ENCODE assay signal across 12 mouse cellular contexts in the genomic region with DNA sequence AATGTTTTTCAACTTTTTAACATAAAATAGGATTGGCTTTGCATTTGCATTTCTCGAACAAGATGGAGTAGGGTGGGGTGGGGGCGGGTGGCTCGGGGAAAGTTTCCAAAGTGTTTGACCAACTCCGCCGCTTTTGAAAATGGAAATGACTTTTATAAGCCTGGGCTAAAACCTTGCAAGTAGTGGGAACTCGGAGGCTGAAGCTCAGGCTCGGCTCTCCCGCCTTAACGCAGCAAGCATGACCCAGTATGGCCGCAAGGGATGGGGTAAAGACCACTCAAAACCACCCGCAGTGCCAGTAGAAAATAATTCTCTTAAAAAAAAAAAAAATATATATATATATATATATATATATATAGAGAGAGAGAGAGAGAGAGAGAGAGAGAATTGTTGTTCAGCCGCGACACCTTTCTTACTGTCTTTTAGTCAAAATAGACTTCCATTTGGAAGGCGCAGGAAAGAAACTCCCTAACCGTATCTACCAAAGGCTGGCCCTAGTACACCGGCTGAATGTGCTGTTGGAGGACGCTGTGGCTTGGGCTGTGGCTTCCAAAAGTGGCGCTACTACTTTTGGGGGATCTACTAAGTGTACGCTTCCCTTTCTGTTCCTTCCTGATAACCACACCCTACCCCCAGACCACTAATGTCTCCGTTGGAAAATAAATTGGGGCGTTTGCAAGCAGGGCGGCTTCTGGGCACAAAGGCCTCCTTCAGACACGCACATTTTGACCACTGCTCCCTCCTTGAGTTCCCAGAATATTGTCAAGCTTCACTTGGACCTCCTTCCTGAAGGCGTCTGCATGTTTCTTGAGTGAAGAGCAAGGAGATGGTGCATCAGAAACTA.
A peak's percentile ranks its signal among the peaks of the same experiment; 100 is the strongest.
DNase-seq lines count a peak whose midpoint lies in the region; ATAC-seq and TF ChIP-seq lines count a peak whose summit lies in the region.
"Had no signal": no experiment of that assay in that cellular context is flagged by ENCODE, and none has a peak within 500 bp of the region (broad histone marks: within the 10 kb centered on the region; RNA-seq: fewer than 3 reads in every experiment).

No protein-coding gene starts in this region.

- peak overlapping the region; percentile 26 to 33 for H3K4me3 ChIP-seq in heart, embryonic 14.5 days (ENCODE audit: control insufficient read depth in 1 of 2, insufficient read depth in 1 of 2, low read depth in 1 of 2, low read length in 2 of 2)
- H3K4me3 ChIP-seq in hindbrain, embryonic 16.5 days (ENCODE audit: low read length) = no peak overlapping the region
- no peak overlapping the region for H3K4me3 ChIP-seq in midbrain, embryonic 16.5 days (ENCODE audit: low read depth, low read length)
- no peak overlapping the region for H3K4me3 ChIP-seq in left cerebral cortex, adult 2 months

- peaks cover 0 to 3% of the 10 kb centered on the region in 2 experiments; a peak in 2 of 4 replicates for H3K4me1 ChIP-seq in heart, embryonic 14.5 days (ENCODE audit: control insufficient read depth in 2 of 2, insufficient read depth in 2 of 2, low read length in 2 of 2)
- H3K4me1 ChIP-seq in hindbrain, embryonic 16.5 days (ENCODE audit: control insufficient read depth, insufficient read depth, low read depth, low read length) = peaks cover 4% of the 10 kb centered on the region
- H3K4me1 ChIP-seq in midbrain, embryonic 16.5 days (ENCODE audit: control insufficient read depth, insufficient read depth, low read length) = peaks cover 6% of the 10 kb centered on the region; the same call in 1 of the 2 replicates

- peaks cover 58% of the 10 kb centered on the region for H3K27me3 ChIP-seq in heart, embryonic 14.5 days (ENCODE audit: control insufficient read depth, insufficient read depth, low read length)
- H3K27me3 ChIP-seq in hindbrain, embryonic 16.5 days (replicated peaks; ENCODE audit: control insufficient read depth, insufficient read depth, low read length) = peaks cover 77% of the 10 kb centered on the region
- peaks cover 79% of the 10 kb centered on the region for H3K27me3 ChIP-seq in midbrain, embryonic 16.5 days (ENCODE audit: control insufficient read depth, insufficient read depth, low read depth, low read length)

- no peak overlapping the region for H3K27ac ChIP-seq in heart, embryonic 14.5 days (replicated peaks in 1 of 2; ENCODE audit: control insufficient read depth in 1 of 2, insufficient read depth in 1 of 2, low read depth in 2 of 2, low read length in 2 of 2)
- no peak overlapping the region for H3K27ac ChIP-seq in hindbrain, embryonic 16.5 days (ENCODE audit: low read depth, low read length)
- H3K27ac ChIP-seq in midbrain, embryonic 16.5 days (ENCODE audit: low read length) = no peak overlapping the region
- H3K27ac ChIP-seq in left cerebral cortex, adult 2 months = no peak overlapping the region

- DNase-seq in heart, postnatal 4 days = no peak
- peak; percentile 39 for DNase-seq in embryo, embryonic 9.5 days (ENCODE audit: extremely low spot score)
- DNase-seq in cerebellum, postnatal 25 days = no peak
- no peak for DNase-seq in left cerebral cortex, adult 2 months (ENCODE audit: extremely low spot score in 1 of 2, low spot score in 2 of 2)
- DNase-seq in cerebellum, adult 8-10 months = no peak
- DNase-seq: cerebellum, postnatal 14 days; lung, adult 2 months; thymus, postnatal 36 days had no signal

- ATAC-seq in heart, embryonic 14.5 days (ENCODE audit: insufficient number of reproducible peaks, insufficient read depth, low FRiP score, low read depth) = no peak
- no peak for ATAC-seq in hindbrain, embryonic 16.5 days
- 0 out of 2 replicates have a peak, but pooled peaks have one; percentile 8 for ATAC-seq in midbrain, embryonic 16.5 days
- ATAC-seq: CD4-positive, CD25-positive, alpha-beta regulatory T cell, adult 4 months had no signal

- no peaks in the 10 kb centered on the region for H3K9me3 ChIP-seq in heart, embryonic 14.5 days (ENCODE audit: control insufficient read depth, low read length)
- no peaks in the 10 kb centered on the region for H3K9me3 ChIP-seq in hindbrain, embryonic 16.5 days (ENCODE audit: control insufficient read depth, low read length)
- H3K9me3 ChIP-seq in midbrain, embryonic 16.5 days (replicated peaks; ENCODE audit: control insufficient read depth, low read length, poor library complexity, severe bottlenecking) = no peaks in the 10 kb centered on the region

- H3K4me2 ChIP-seq in heart, embryonic 14.5 days (ENCODE audit: low read length) = peak overlapping the region; percentile 67
- peak overlapping the region; percentile 40 for H3K4me2 ChIP-seq in hindbrain, embryonic 16.5 days (ENCODE audit: low read length)
- H3K4me2 ChIP-seq in midbrain, embryonic 16.5 days (ENCODE audit: low read length) = peak overlapping the region; percentile 15

- intact Hi-C loops in left cerebral cortex, adult 2 months (cut with DNase I) = loop anchor here (5.0 kb wide), 1 partner anchor 119 kb away; no protein-coding TSS in a partner anchor

- no peak for TF ChIP-seq CTCF in left cerebral cortex, adult 2 months (IDR thresholded peaks at IDR 0.05)

- no peak overlapping the region for H3K9ac ChIP-seq in heart, embryonic 14.5 days (ENCODE audit: low read length)
- no peak overlapping the region for H3K9ac ChIP-seq in hindbrain, embryonic 16.5 days (ENCODE audit: low read depth, low read length)
- no peak overlapping the region for H3K9ac ChIP-seq in midbrain, embryonic 16.5 days (ENCODE audit: low read depth, low read length)

- 3% methylated on average over 24 of the region's 24 CpGs for WGBS in heart, embryonic 14.5 days
- 3% methylated on average over 24 of the region's 24 CpGs for WGBS in hindbrain, embryonic 16.5 days
- WGBS in midbrain, embryonic 16.5 days = 1% methylated on average over 24 of the region's 24 CpGs

- H3K36me3 ChIP-seq in heart, embryonic 14.5 days (ENCODE audit: control insufficient read depth, insufficient read depth, low read length) = no peaks in the 10 kb centered on the region
- no peaks in the 10 kb centered on the region for H3K36me3 ChIP-seq in hindbrain, embryonic 16.5 days (ENCODE audit: control insufficient read depth, insufficient read depth, low read length)
- H3K36me3 ChIP-seq in midbrain, embryonic 16.5 days (ENCODE audit: control insufficient read depth, insufficient read depth, low read length) = no peaks in the 10 kb centered on the region

Comparison
In these comparisons a context has a peak if more than half of its experiments do, and no peak if none do; other contexts are left out.
1. H3K4me2 ChIP-seq: peak in every context shown above with its lines; median percentile 67 in heart, embryonic 14.5 days; 40 in hindbrain, embryonic 16.5 days; 15 in midbrain, embryonic 16.5 days.
2. H3K4me3 ChIP-seq: peak in heart, embryonic 14.5 days (2 of 2); none in hindbrain, embryonic 16.5 days (single experiment), midbrain, embryonic 16.5 days (single experiment) and left cerebral cortex, adult 2 months (single experiment).